Mouse (Mus musculus) forebrain, embryonic 11.5 days (tissue): Measurements from ENCODE around the gene Frmd6. TPM values are rescaled to one million over a fixed set of nuclear protein-coding genes. Genes with fewer than 3 reads are reported as not detected.

Experiments
- ATAC-seq: fragments of 200-750 bp; cut with Nextera tagmentation; replicated peaks from 2 replicates; pipeline ENCODE4 v1.8.0; 2017; ENCODE audit warnings: moderate TSS enrichment; ENCODE audit not compliant: low FRiP score
- DNase-seq: peaks from one replicate; pipeline ENCODE4 v3.0.0-alpha.2; 2017; ENCODE audit warnings: low spot score
- H3K27ac ChIP-seq: fragments of 300-500 bp; sonication (generic); 2 replicates; pipeline ENCODE4 v1.5.1; 2014; ENCODE audit warnings: low read depth, low read length
- H3K27me3 ChIP-seq: fragments of 300-500 bp; sonication (generic); 2 replicates; pipeline ENCODE4 v1.6.1; 2014; ENCODE audit warnings: mild to moderate bottlenecking, low read length, mixed read lengths; ENCODE audit not compliant: control insufficient read depth, insufficient read depth
- H3K36me3 ChIP-seq: fragments of 300-500 bp; sonication (generic); 2 replicates; pipeline ENCODE4 v1.6.1; 2014; ENCODE audit warnings: mild to moderate bottlenecking, low read length, moderate library complexity, mixed read lengths; ENCODE audit not compliant: control insufficient read depth, insufficient read depth
- H3K4me1 ChIP-seq: fragments of 300-500 bp; sonication (generic); replicated peaks from 2 replicates; pipeline ENCODE4 v1.6.1; 2014; ENCODE audit warnings: low read length, mixed read lengths; ENCODE audit not compliant: control insufficient read depth, insufficient read depth
- H3K4me2 ChIP-seq: fragments of 300-500 bp; sonication (generic); 2 replicates; pipeline ENCODE4 v1.6.1; 2014; ENCODE audit warnings: low read depth, mild to moderate bottlenecking, low read length, moderate library complexity, mixed read lengths; ENCODE audit not compliant: severe bottlenecking
- H3K4me3 ChIP-seq: fragments of 300-500 bp; sonication (generic); 2 replicates; pipeline ENCODE4 v1.5.1; 2014; ENCODE audit warnings: low read depth, low read length
- H3K9ac ChIP-seq: fragments of 300-500 bp; sonication (generic); 2 replicates; pipeline ENCODE4 v1.6.1; 2014; ENCODE audit warnings: low read length
- H3K9me3 ChIP-seq: fragments of 300-500 bp; sonication (generic); 2 replicates; pipeline ENCODE4 v1.6.1; 2016; ENCODE audit warnings: low read length, mixed read lengths; ENCODE audit not compliant: control insufficient read depth
- WGBS: fragments of 180-500 bp; shearing (Covaris S2); extraction: QIAGEN DNeasy Blood & Tissue Kit; methylation state at CpG from one replicate; pipeline ENCODE4 v1.1.7; 2014; 5-methylcytosine and 5-hydroxymethylcytosine counted together
- polyA plus RNA-seq: library from polyadenylated mRNA; unstranded; fragments of >200 nt; fragmentation: Nextera tagmentation; extraction: Ambion mirVana; gene quantifications from 2 replicates; pipeline ENCODE4 v1.2.1, GENCODE M21; 2014

Gene Frmd6
- polyA plus RNA-seq, 1 experiment from 2014 or later, result 22.7 TPM

GRCm38 (mm10) chr12:70907651-70908050 lies 82.3 kb downstream of the Frmd6 start:
- H3K27ac ChIP-seq, result no peak overlapping the region
- no peaks in the 10 kb centered on the region for H3K27me3 ChIP-seq
- DNase-seq (no peak), ATAC-seq (no peak)
- no peaks in the 10 kb centered on the region for H3K4me1 ChIP-seq
- H3K36me3 ChIP-seq, result no peaks in the 10 kb centered on the region
- no peak overlapping the region for H3K4me3 ChIP-seq
- H3K9me3 ChIP-seq, result no peaks in the 10 kb centered on the region
- H3K9ac ChIP-seq, result no peak overlapping the region
- 86% methylated on average over 11 of the region's 11 CpGs for WGBS
- H3K4me2 ChIP-seq, result no peak overlapping the region

GRCm38 (mm10) chr12:70908076-70908475 lies 82.8 kb downstream of the Frmd6 start:
- 83% methylated on average over 4 of the region's 4 CpGs for WGBS
- H3K4me3 ChIP-seq, result no peak overlapping the region
- H3K4me2 ChIP-seq, result no peak overlapping the region
- no peak for DNase-seq
- no peak overlapping the region for H3K9ac ChIP-seq
- H3K27ac ChIP-seq, result no peak overlapping the region
- H3K36me3 ChIP-seq, result no peaks in the 10 kb centered on the region
- no peaks in the 10 kb centered on the region for H3K27me3 ChIP-seq
- no peak for ATAC-seq
- no peaks in the 10 kb centered on the region for H3K9me3 ChIP-seq
- no peaks in the 10 kb centered on the region for H3K4me1 ChIP-seq

- no peak overlapping the region for H3K9ac ChIP-seq
- no peaks in the 10 kb centered on the region for H3K4me1 ChIP-seq
- no peaks in the 10 kb centered on the region for H3K9me3 ChIP-seq
- 8% methylated on average over 9 of the region's 9 CpGs for WGBS
- H3K4me3 ChIP-seq, result no peak overlapping the region
- no peak overlapping the region for H3K4me2 ChIP-seq
- no peak overlapping the region for H3K27ac ChIP-seq
- ATAC-seq, result peak; percentile 64
- no peaks in the 10 kb centered on the region for H3K36me3 ChIP-seq
- H3K27me3 ChIP-seq, result no peaks in the 10 kb centered on the region
- peak; percentile 87 for DNase-seq
Observed at GRCm38 (mm10) chr12:70910241-70910720, 85.0 kb downstream of the Frmd6 start.

GRCm38 (mm10) chr12:70911029-70911428 lies 85.7 kb downstream of the Frmd6 start:
- H3K27me3 ChIP-seq, result no peaks in the 10 kb centered on the region
- WGBS, result 11% methylated on average over 5 of the region's 5 CpGs
- H3K27ac ChIP-seq, result no peak overlapping the region
- no peaks in the 10 kb centered on the region for H3K36me3 ChIP-seq
- H3K4me1 ChIP-seq, result no peaks in the 10 kb centered on the region
- no peak overlapping the region for H3K4me3 ChIP-seq
- ATAC-seq, result peak; percentile 57; the same call in 1 of the 2 replicates
- no peak overlapping the region for H3K9ac ChIP-seq
- no peaks in the 10 kb centered on the region for H3K9me3 ChIP-seq
- H3K4me2 ChIP-seq, result no peak overlapping the region
- peak; percentile 87 for DNase-seq

GRCm38 (mm10) chr12:70911676-70912379 lies 86.5 kb downstream of the Frmd6 start:
- WGBS, result 74% methylated on average over 17 of the region's 17 CpGs
- Histone ChIP-seq H3K4me3 (no peak overlapping the region), H3K9me3 (no peaks in the 10 kb centered on the region), H3K36me3 (no peaks in the 10 kb centered on the region), H3K4me1 (no peaks in the 10 kb centered on the region), H3K9ac (no peak overlapping the region), H3K4me2 (no peak overlapping the region), H3K27ac (no peak overlapping the region), H3K27me3 (no peaks in the 10 kb centered on the region)
- no peak for DNase-seq
- no peak for ATAC-seq

- Histone ChIP-seq H3K9me3 (no peaks in the 10 kb centered on the region), H3K4me2 (no peak overlapping the region), H3K4me3 (no peak overlapping the region), H3K36me3 (no peaks in the 10 kb centered on the region), H3K4me1 (no peaks in the 10 kb centered on the region), H3K9ac (no peak overlapping the region), H3K27ac (no peak overlapping the region), H3K27me3 (no peaks in the 10 kb centered on the region)
- WGBS, result 40% methylated on average over 3 of the region's 3 CpGs
- ATAC-seq (no peak), DNase-seq (peak; percentile 66)
Observed at GRCm38 (mm10) chr12:70913429-70913828, 88.1 kb downstream of the Frmd6 start.

GRCm38 (mm10) chr12:70914387-70914786 lies 89.1 kb downstream of the Frmd6 start:
- Histone ChIP-seq H3K4me3 (no peak overlapping the region), H3K9me3 (no peaks in the 10 kb centered on the region)
- no peak for ATAC-seq

GRCm38 (mm10) chr12:70929781-70930180 lies 104.5 kb downstream of the Frmd6 start:
- H3K27me3 ChIP-seq, result no peaks in the 10 kb centered on the region
- no peaks in the 10 kb centered on the region for H3K36me3 ChIP-seq
- H3K9me3 ChIP-seq, result no peaks in the 10 kb centered on the region
- H3K27ac ChIP-seq, result no peak overlapping the region
- DNase-seq (no peak), ATAC-seq (no peak)
- no peak overlapping the region for H3K9ac ChIP-seq
- H3K4me2 ChIP-seq, result no peak overlapping the region
- H3K4me3 ChIP-seq, result no peak overlapping the region
- H3K4me1 ChIP-seq, result no peaks in the 10 kb centered on the region
- 84% methylated on average over 4 of the region's 4 CpGs for WGBS

More at GRCm38 (mm10) chr12:70914387-70914786, 89.1 kb downstream of the Frmd6 start:
- 58% methylated on average over 11 of the region's 11 CpGs for WGBS
- Histone ChIP-seq H3K27ac (no peak overlapping the region), H3K4me2 (no peak overlapping the region), H3K27me3 (no peaks in the 10 kb centered on the region), H3K36me3 (no peaks in the 10 kb centered on the region), H3K4me1 (no peaks in the 10 kb centered on the region), H3K9ac (no peak overlapping the region)
- DNase-seq, result peak; percentile 51

- no peaks in the 10 kb centered on the region for H3K9me3 ChIP-seq
- peak overlapping the region; percentile 83 for H3K4me3 ChIP-seq
- H3K27ac ChIP-seq, result peak overlapping the region; percentile 81
- WGBS, result 22% methylated on average over 10 of the region's 12 CpGs
- peak overlapping the region; percentile 59 for H3K4me2 ChIP-seq
- H3K36me3 ChIP-seq, result no peaks in the 10 kb centered on the region; the same call in 1 of the 2 replicates
- H3K27me3 ChIP-seq, result no peaks in the 10 kb centered on the region
- peak; percentile 65 for DNase-seq
- no peaks in the 10 kb centered on the region for H3K4me1 ChIP-seq
- H3K9ac ChIP-seq, result peak overlapping the region; percentile 86
- peak; percentile 53 for ATAC-seq
Observed at GRCm38 (mm10) chr12:70937150-70937549, 111.8 kb downstream of the Frmd6 start.
